Mouse (Mus musculus) stomach, embryonic 16.5 days (tissue): ENCODE data around the gene Gm13696. TPM values are rescaled to one million over a fixed set of nuclear protein-coding genes. Genes with fewer than 3 reads are reported as not detected.
"Not testable (repeated sequence)": the region's sequence is repeated elsewhere in the genome, so short reads cannot be mapped to it uniquely, and the experiment has no call there.

Experiments
- ATAC-seq: fragments of 200-750 bp; cut with Nextera tagmentation; 2 replicates; pipeline ENCODE4 v1.8.0; 2017; ENCODE audit warnings: moderate number of reproducible peaks, moderate TSS enrichment; ENCODE audit not compliant: insufficient read depth, low FRiP score
- H3K27ac ChIP-seq: fragments of 300-500 bp; sonication (generic); 2 replicates; pipeline ENCODE4 v1.5.1; 2014; ENCODE audit warnings: low read length
- H3K27me3 ChIP-seq: fragments of 300-500 bp; sonication (generic); 2 replicates; pipeline ENCODE4 v1.6.1; 2014; ENCODE audit warnings: low read length, control low read depth, mixed read lengths; ENCODE audit not compliant: control insufficient read depth, insufficient read depth
- H3K36me3 ChIP-seq: fragments of 300-500 bp; sonication (generic); 2 replicates; pipeline ENCODE4 v1.6.1; 2014; ENCODE audit warnings: low read length; ENCODE audit not compliant: control insufficient read depth, insufficient read depth
- H3K4me1 ChIP-seq: fragments of 300-500 bp; sonication (generic); 2 replicates; pipeline ENCODE4 v1.6.1; 2014; ENCODE audit warnings: low read length, control low read depth, mixed read lengths; ENCODE audit not compliant: control insufficient read depth, insufficient read depth
- H3K4me2 ChIP-seq: fragments of 300-500 bp; sonication (generic); 2 replicates; pipeline ENCODE4 v1.6.1; 2014; ENCODE audit warnings: low read depth, low read length, mixed read lengths
- H3K4me3 ChIP-seq: fragments of 300-500 bp; sonication (generic); replicated peaks from 2 replicates; pipeline ENCODE4 v1.5.1; 2014; ENCODE audit warnings: mild to moderate bottlenecking, low read length
- H3K9ac ChIP-seq: fragments of 300-500 bp; sonication (generic); 2 replicates; pipeline ENCODE4 v1.6.1; 2014; ENCODE audit warnings: low read length
- H3K9me3 ChIP-seq: fragments of 300-500 bp; sonication (generic); replicated peaks from 2 replicates; pipeline ENCODE4 v1.6.1; 2016; ENCODE audit warnings: low read length, control low read depth; ENCODE audit not compliant: control insufficient read depth
- WGBS: fragments of 180-500 bp; shearing (Covaris S2); extraction: QIAGEN DNeasy Blood & Tissue Kit; methylation state at CpG from one replicate; pipeline ENCODE4 v1.1.7; 2014; 5-methylcytosine and 5-hydroxymethylcytosine counted together
- polyA plus RNA-seq: library from polyadenylated mRNA; unstranded; fragments of >200 nt; fragmentation: Nextera tagmentation; extraction: Ambion mirVana; gene quantifications from 2 replicates; pipeline ENCODE4 v1.2.1, GENCODE M21; 2015

Gene Gm13696
- not detected in 2 replicates for polyA plus RNA-seq

DNA sequence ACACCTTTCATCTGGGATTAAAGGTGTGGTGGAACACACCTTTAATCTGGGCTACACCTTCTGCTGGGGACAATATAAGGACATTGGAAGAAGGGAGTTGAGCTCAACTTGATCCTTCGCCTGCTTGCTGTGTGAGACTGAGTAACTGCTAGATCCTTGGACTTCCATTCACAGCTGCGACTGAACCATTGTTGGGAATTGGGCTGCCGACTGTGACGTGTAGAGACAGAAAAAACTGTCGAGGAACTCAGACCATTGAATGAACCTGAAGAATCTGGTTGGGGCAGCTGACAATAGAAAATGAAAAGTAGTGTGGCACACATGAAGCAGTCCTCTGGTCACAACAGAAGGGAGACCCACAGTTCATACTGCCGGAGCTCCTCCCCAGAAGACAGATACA lies at the start of gene Gm13696:
TSS of gene Gm13696 (plus strand) at position 301 of the 400 bp plus-strand sequence.
- no CpG with 5 or more reads among the region's 6 CpGs for WGBS
- H3K9ac ChIP-seq, H3K9me3 ChIP-seq, H3K4me1 ChIP-seq, ATAC-seq, H3K27ac ChIP-seq, H3K36me3 ChIP-seq, H3K4me3 ChIP-seq, H3K4me2 ChIP-seq, H3K27me3 ChIP-seq: not testable (repeated sequence)

DNA sequence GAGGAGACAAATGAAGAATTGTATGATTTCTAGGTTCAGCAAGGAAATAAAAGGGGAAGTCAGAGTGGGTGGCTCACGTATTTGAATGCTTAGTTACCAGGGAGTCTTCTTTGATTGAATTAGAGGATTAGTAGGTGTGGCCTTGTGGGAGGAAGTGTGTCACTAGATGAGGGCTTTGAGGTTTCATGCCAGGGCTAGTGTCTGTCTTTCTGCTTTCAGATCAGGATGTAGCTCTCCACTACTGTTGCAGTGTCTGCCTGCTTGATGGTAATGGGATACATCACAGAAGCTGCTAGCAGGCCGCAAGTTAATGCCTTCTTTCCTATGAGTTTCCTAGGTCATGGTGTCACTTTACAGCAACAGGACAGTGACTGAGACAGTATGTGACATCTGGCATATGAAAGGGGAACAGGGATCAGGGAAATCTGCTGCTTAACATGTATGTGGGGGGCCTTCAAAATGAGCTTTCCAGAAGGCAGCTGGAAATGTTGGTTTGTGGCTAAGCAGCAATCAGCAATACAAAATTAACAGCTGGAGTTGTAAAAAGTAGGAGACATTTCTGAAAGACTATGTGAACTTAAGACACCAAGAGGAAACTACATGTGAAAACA lies 43.3 kb upstream of the Gm13696 start:
- Histone ChIP-seq H3K27me3 (no peaks in the 10 kb centered on the region), H3K4me1 (no peaks in the 10 kb centered on the region), H3K4me3 (no peak overlapping the region), H3K36me3 (no peaks in the 10 kb centered on the region), H3K9me3 (no peaks in the 10 kb centered on the region), H3K27ac (no peak overlapping the region), H3K4me2 (no peak overlapping the region), H3K9ac (no peak overlapping the region)
- no peak for ATAC-seq
- WGBS: 55% methylated on average over 2 of the region's 2 CpGs

DNA sequence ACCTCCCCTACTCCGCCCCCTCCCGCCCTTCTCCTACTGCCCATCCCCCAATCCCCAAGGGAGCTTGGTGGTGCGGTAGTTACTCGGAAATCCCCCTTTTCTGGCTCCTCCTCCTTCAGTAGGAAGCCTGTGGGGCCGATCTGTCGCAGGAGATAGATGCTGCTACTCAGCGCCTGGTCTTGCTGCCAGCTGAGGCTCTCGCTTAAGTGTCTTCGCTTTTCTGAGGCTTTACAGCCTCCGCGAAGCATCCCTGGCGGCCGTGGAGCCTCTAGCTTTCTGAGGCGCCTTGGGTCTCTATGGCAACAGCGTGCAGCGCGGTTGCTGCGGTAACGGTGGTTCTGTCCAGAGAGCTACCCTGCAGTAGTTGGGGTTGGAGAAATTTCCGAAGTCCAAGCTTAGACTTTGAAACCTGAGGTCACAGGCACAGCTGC lies 32.0 kb upstream of the Gm13696 start, which contains the start of gene Zswim2:
TSS of gene Zswim2 (minus strand) at position 298 of the 431 bp plus-strand sequence.
- H3K4me3 ChIP-seq: peak within 1 kb of the TSS; percentile 25

DNA sequence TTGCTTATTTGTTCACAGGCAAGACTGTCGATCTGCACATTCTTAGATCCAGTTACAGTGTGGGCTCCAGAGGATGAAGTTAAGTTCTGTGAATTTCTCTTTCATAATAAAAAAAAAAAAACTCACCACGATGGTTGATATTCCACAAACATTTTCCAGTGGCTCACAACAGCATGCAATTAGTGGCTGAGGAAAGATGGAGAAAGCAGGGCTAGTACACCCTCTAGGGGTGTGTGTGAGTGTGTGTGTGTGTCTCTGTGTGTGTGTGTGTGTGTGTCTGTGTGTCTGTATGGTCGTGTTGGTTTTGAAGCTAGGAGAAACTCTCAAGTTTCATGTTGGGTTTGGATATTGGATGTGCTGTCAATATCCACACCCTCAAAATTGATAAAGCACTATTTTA lies 31.5 kb upstream of the Gm13696 start:
- Histone ChIP-seq H3K9me3 (no peaks in the 10 kb centered on the region), H3K27ac (no peak overlapping the region), H3K4me2 (peak overlapping the region; percentile 40), H3K9ac (no peak overlapping the region), H3K36me3 (no peaks in the 10 kb centered on the region), H3K4me3 (peak overlapping the region; percentile 25), H3K4me1 (no peaks in the 10 kb centered on the region), H3K27me3 (no peaks in the 10 kb centered on the region)
- no peak for ATAC-seq
- WGBS: 28% methylated on average over 3 of the region's 3 CpGs

More for the DNA sequence above, 32.0 kb upstream of the Gm13696 start, which contains the start of gene Zswim2:
- Histone ChIP-seq H3K9me3 (no peaks in the 10 kb centered on the region), H3K27me3 (no peaks in the 10 kb centered on the region), H3K4me1 (no peaks in the 10 kb centered on the region), H3K27ac (no peak within 1 kb of the TSS), H3K4me2 (peak within 1 kb of the TSS; percentile 40), H3K9ac (no peak within 1 kb of the TSS), H3K36me3 (no peaks in the 10 kb centered on the region)
- 2% methylated on average over 20 of the region's 20 CpGs for WGBS
- ATAC-seq: peak; percentile 64

DNA sequence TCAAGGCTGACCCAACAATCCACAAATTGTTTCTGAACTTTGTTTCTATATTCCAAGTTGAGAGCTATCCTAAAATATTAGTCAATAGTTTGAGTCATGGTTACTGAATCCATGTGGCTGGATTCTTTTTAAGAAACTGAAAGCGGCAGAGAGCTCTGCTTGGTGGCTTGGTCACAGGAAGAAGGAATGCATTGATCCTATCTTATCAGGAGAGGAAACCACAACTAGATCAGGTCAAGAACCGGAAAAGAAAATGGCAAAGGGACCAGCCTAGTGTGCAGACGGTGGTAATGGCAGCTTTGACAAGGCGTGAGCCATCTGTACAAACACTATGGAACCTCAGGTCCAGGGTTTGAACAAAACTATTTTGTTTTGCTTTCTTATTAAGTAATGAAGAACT lies 31.1 kb upstream of the Gm13696 start:
- no peak overlapping the region for H3K4me2 ChIP-seq
- no peaks in the 10 kb centered on the region for H3K27me3 ChIP-seq
- ATAC-seq: no peak
- H3K4me1 ChIP-seq: no peaks in the 10 kb centered on the region
- H3K9ac ChIP-seq: no peak overlapping the region
- WGBS: 55% methylated on average over 4 of the region's 4 CpGs
- no peak overlapping the region for H3K4me3 ChIP-seq
- H3K36me3 ChIP-seq: no peaks in the 10 kb centered on the region
- H3K27ac ChIP-seq: no peak overlapping the region
- H3K9me3 ChIP-seq: no peaks in the 10 kb centered on the region

DNA sequence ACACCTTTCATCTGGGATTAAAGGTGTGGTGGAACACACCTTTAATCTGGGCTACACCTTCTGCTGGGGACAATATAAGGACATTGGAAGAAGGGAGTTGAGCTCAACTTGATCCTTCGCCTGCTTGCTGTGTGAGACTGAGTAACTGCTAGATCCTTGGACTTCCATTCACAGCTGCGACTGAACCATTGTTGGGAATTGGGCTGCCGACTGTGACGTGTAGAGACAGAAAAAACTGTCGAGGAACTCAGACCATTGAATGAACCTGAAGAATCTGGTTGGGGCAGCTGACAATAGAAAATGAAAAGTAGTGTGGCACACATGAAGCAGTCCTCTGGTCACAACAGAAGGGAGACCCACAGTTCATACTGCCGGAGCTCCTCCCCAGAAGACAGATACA lies 17.5 kb upstream of the Gm13696 start, which contains the start of gene Gm13698:
TSS of gene Gm13698 (plus strand) at position 301 of the 400 bp plus-strand sequence.
- not testable (repeated sequence) for H3K27me3 ChIP-seq, H3K4me1 ChIP-seq, H3K9me3 ChIP-seq, ATAC-seq, H3K9ac ChIP-seq, H3K4me3 ChIP-seq, H3K4me2 ChIP-seq, H3K36me3 ChIP-seq, H3K27ac ChIP-seq
- no CpG with 5 or more reads among the region's 6 CpGs for WGBS

DNA sequence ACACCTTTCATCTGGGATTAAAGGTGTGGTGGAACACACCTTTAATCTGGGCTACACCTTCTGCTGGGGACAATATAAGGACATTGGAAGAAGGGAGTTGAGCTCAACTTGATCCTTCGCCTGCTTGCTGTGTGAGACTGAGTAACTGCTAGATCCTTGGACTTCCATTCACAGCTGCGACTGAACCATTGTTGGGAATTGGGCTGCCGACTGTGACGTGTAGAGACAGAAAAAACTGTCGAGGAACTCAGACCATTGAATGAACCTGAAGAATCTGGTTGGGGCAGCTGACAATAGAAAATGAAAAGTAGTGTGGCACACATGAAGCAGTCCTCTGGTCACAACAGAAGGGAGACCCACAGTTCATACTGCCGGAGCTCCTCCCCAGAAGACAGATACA lies 11.7 kb upstream of the Gm13696 start, which contains the start of gene Gm13693:
TSS of gene Gm13693 (plus strand) at position 301 of the 400 bp plus-strand sequence.
- not testable (repeated sequence) for H3K9ac ChIP-seq, H3K36me3 ChIP-seq, H3K27ac ChIP-seq, H3K27me3 ChIP-seq, H3K9me3 ChIP-seq, H3K4me3 ChIP-seq, ATAC-seq, H3K4me2 ChIP-seq, H3K4me1 ChIP-seq
- WGBS: no CpG with 5 or more reads among the region's 6 CpGs

DNA sequence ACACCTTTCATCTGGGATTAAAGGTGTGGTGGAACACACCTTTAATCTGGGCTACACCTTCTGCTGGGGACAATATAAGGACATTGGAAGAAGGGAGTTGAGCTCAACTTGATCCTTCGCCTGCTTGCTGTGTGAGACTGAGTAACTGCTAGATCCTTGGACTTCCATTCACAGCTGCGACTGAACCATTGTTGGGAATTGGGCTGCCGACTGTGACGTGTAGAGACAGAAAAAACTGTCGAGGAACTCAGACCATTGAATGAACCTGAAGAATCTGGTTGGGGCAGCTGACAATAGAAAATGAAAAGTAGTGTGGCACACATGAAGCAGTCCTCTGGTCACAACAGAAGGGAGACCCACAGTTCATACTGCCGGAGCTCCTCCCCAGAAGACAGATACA lies 5.9 kb upstream of the Gm13696 start, which contains the start of gene Gm13695:
TSS of gene Gm13695 (plus strand) at position 301 of the 400 bp plus-strand sequence.
- not testable (repeated sequence) for H3K9ac ChIP-seq, H3K4me3 ChIP-seq, H3K4me2 ChIP-seq, H3K4me1 ChIP-seq, H3K27ac ChIP-seq, ATAC-seq, H3K27me3 ChIP-seq, H3K9me3 ChIP-seq, H3K36me3 ChIP-seq
- no CpG with 5 or more reads among the region's 6 CpGs for WGBS

DNA sequence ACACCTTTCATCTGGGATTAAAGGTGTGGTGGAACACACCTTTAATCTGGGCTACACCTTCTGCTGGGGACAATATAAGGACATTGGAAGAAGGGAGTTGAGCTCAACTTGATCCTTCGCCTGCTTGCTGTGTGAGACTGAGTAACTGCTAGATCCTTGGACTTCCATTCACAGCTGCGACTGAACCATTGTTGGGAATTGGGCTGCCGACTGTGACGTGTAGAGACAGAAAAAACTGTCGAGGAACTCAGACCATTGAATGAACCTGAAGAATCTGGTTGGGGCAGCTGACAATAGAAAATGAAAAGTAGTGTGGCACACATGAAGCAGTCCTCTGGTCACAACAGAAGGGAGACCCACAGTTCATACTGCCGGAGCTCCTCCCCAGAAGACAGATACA lies 5.7 kb downstream of the Gm13696 start, which contains the start of gene Gm13694:
TSS of gene Gm13694 (plus strand) at position 301 of the 400 bp plus-strand sequence.
- not testable (repeated sequence) for H3K4me3 ChIP-seq, H3K4me2 ChIP-seq, H3K9ac ChIP-seq, H3K27me3 ChIP-seq, H3K4me1 ChIP-seq, H3K27ac ChIP-seq, H3K36me3 ChIP-seq, H3K9me3 ChIP-seq, ATAC-seq
- WGBS: no CpG with 5 or more reads among the region's 6 CpGs
